Comparison of ENCODE assay signal across 8 mouse cellular contexts in genomic region chr17:48960161-48960698, GRCm38 (mm10). TPM values are rescaled to one million over a fixed set of nuclear protein-coding genes. Genes with fewer than 3 reads are reported as not detected.
DNase-seq lines count a peak whose midpoint lies in the region; ATAC-seq and TF ChIP-seq lines count a peak whose summit lies in the region.

No protein-coding gene starts in this region.

- TF ChIP-seq EP300 in liver, postnatal 0 days (IDR thresholded peaks at IDR 0.05; ENCODE audit: low read depth), result no peak

- intact Hi-C loops in left cerebral cortex, postnatal 4 days (cut with DNase I), result no loop called here
- intact Hi-C loops in left cerebral cortex, postnatal 14 days (cut with DNase I), result no loop called here

- H3K27me3 ChIP-seq in intestine, postnatal 0 days (replicated peaks; ENCODE audit: control insufficient read depth, insufficient read depth, low read length), result no peaks in the 10 kb centered on the region
- H3K27me3 ChIP-seq in liver, postnatal 0 days (ENCODE audit: insufficient read depth, low read length), result no peaks in the 10 kb centered on the region
- H3K27me3 ChIP-seq in stomach, embryonic 15.5 days (replicated peaks), result no peaks in the 10 kb centered on the region

- no peaks in the 10 kb centered on the region for H3K9me3 ChIP-seq in intestine, postnatal 0 days (ENCODE audit: control insufficient read depth)
- no peaks in the 10 kb centered on the region for H3K9me3 ChIP-seq in liver, postnatal 0 days (ENCODE audit: low read length)
- no peaks in the 10 kb centered on the region for H3K9me3 ChIP-seq in stomach, embryonic 15.5 days

- no peak for TF ChIP-seq CTCF in intestine, postnatal 0 days (IDR thresholded peaks at IDR 0.05; ENCODE audit: low read depth)
- TF ChIP-seq CTCF in liver, postnatal 0 days (IDR thresholded peaks at IDR 0.05; ENCODE audit: low read depth), result no peak

- H3K27ac ChIP-seq in intestine, postnatal 0 days (ENCODE audit: low read depth, low read length), result no peak overlapping the region
- no peak overlapping the region; the same call in 1 of the 2 replicates for H3K27ac ChIP-seq in liver, postnatal 0 days (ENCODE audit: low read depth)
- H3K27ac ChIP-seq in stomach, embryonic 15.5 days, result peak overlapping the region; percentile 26; the same call in 1 of the 2 replicates

- 0 out of 2 replicates have a peak, but pooled peaks have one; percentile 16 for ATAC-seq in intestine, postnatal 0 days
- ATAC-seq in liver, postnatal 0 days, result peak; percentile 83
- ATAC-seq in stomach, embryonic 15.5 days (ENCODE audit: insufficient read depth, low FRiP score, low read depth), result peak; percentile 70
- no peak for ATAC-seq in CD4-positive, CD25-positive, alpha-beta regulatory T cell, adult 4 months

- no peaks in the 10 kb centered on the region for H3K36me3 ChIP-seq in intestine, postnatal 0 days (ENCODE audit: control insufficient read depth, insufficient read depth)
- no peaks in the 10 kb centered on the region for H3K36me3 ChIP-seq in liver, postnatal 0 days (replicated peaks; ENCODE audit: insufficient read depth, low read length)
- H3K36me3 ChIP-seq in stomach, embryonic 15.5 days, result no peaks in the 10 kb centered on the region

- peak overlapping the region; percentile 55 for H3K4me2 ChIP-seq in intestine, postnatal 0 days (replicated peaks; ENCODE audit: low read depth)
- H3K4me2 ChIP-seq in liver, postnatal 0 days (ENCODE audit: low read depth, low read length), result peak overlapping the region; percentile 54
- H3K4me2 ChIP-seq in stomach, embryonic 15.5 days, result peak overlapping the region; percentile 48

- 0 out of 2 replicates have a peak, but pooled peaks cover 5% of the 10 kb centered on the region for H3K4me1 ChIP-seq in intestine, postnatal 0 days (replicated peaks; ENCODE audit: control insufficient read depth, insufficient read depth, low read length)
- H3K4me1 ChIP-seq in liver, postnatal 0 days (ENCODE audit: insufficient read depth), result peaks cover 3% of the 10 kb centered on the region; the same call in 1 of the 2 replicates
- peaks cover 6% of the 10 kb centered on the region; the same call in 1 of the 2 replicates for H3K4me1 ChIP-seq in stomach, embryonic 15.5 days

- H3K9ac ChIP-seq in intestine, postnatal 0 days (ENCODE audit: low read depth, low read length), result no peak overlapping the region
- H3K9ac ChIP-seq in liver, postnatal 0 days (replicated peaks), result no peak overlapping the region
- H3K9ac ChIP-seq in stomach, embryonic 15.5 days, result no peak overlapping the region

- DNase-seq in left cerebral cortex, postnatal 4 days, result peak; percentile 24
- no peak for DNase-seq in left cerebral cortex, postnatal 14 days (ENCODE audit: low spot score in 2 of 2)
- DNase-seq in heart, adult 11 months, result peak; percentile 95
- DNase-seq in liver, postnatal 0 days, result peak; percentile 53
- DNase-seq in frontal cortex, postnatal 14 days (ENCODE audit: low spot score in 2 of 2), result no peak

- peak overlapping the region; percentile 5; the same call in 1 of the 2 replicates for H3K4me3 ChIP-seq in intestine, postnatal 0 days (ENCODE audit: low read depth, low read length)
- peak overlapping the region; percentile 11; the same call in 1 of the 2 replicates for H3K4me3 ChIP-seq in liver, postnatal 0 days (ENCODE audit: low read depth, low read length)
- peak overlapping the region; percentile 2; the same call in 1 of the 2 replicates for H3K4me3 ChIP-seq in stomach, embryonic 15.5 days (replicated peaks)

- under 1% methylated on average over 16 of the region's 16 CpGs for WGBS in intestine, postnatal 0 days
- 19% methylated on average over 13 of the region's 16 CpGs for WGBS in liver, postnatal 0 days (ENCODE audit: insufficient replicate concordance)
- WGBS in stomach, embryonic 15.5 days, result 3% methylated on average over 16 of the region's 16 CpGs

RNA-seq across cellular contexts. Expression of gene Lrfn2, which starts 28.1 kb away (rescaled TPM):
- total RNA-seq in left cerebral cortex, postnatal 4 days (2021), result 10 to 100 TPM; 47.2 to 47.4 TPM
- 10 to 100 TPM; 37.6 to 39.4 TPM for total RNA-seq in left cerebral cortex, postnatal 14 days (2021)
- 0.20 and 0.29 TPM in 2 replicates for polyA plus RNA-seq in intestine, postnatal 0 days (2015; fragmentation: Nextera tagmentation; extraction: Ambion mirVana)
- polyA plus RNA-seq in liver, postnatal 0 days (2015; fragmentation: Nextera tagmentation; extraction: Ambion mirVana), result not detected in 2 replicates
- 1.0 and 1.1 TPM in 2 replicates for polyA plus RNA-seq in stomach, embryonic 15.5 days (2015; fragmentation: Nextera tagmentation; extraction: Ambion mirVana)
- polyA plus RNA-seq in CD4-positive, CD25-positive, alpha-beta regulatory T cell, adult 4 months (2017; shearing (Covaris generic)), result not detected

Comparison
In these comparisons a context has a peak if more than half of its experiments do, and no peak if none do; other contexts are left out.
1. DNase-seq: peak in left cerebral cortex, postnatal 4 days (single experiment), heart, adult 11 months (single experiment) and liver, postnatal 0 days (single experiment); none in left cerebral cortex, postnatal 14 days (0 of 2) and frontal cortex, postnatal 14 days (0 of 2).
2. Peak in every context shown above with its lines, with median percentiles within 50 percentile points of each other: H3K4me2 ChIP-seq and H3K4me3 ChIP-seq.